Mouse (Mus musculus) midbrain, postnatal 0 days (tissue): ENCODE measurements around the gene Kcnip1. TPM values are rescaled to one million over a fixed set of nuclear protein-coding genes. Genes with fewer than 3 reads are reported as not detected.
A peak's percentile ranks its signal among the peaks of the same experiment; 100 is the strongest.

Source experiments
- ATAC-seq: fragments of 200-750 bp; cut with Nextera tagmentation; 2 replicates; pipeline ENCODE4 v1.8.0; 2017; ENCODE audit warnings: moderate number of reproducible peaks, mild to moderate bottlenecking, moderate TSS enrichment, moderate library complexity; ENCODE audit not compliant: low FRiP score
- DNase-seq: peaks from one replicate; pipeline ENCODE4 v3.0.0-alpha.2; 2015; ENCODE audit warnings: low spot score
- H3K27ac ChIP-seq: fragments of 300-500 bp; sonication (generic); 2 replicates; pipeline ENCODE4 v1.5.1; 2014; ENCODE audit warnings: low read depth, mild to moderate bottlenecking, low read length, mixed read lengths
- H3K27me3 ChIP-seq: fragments of 300-500 bp; sonication (generic); 2 replicates; pipeline ENCODE4 v1.6.1; 2014; ENCODE audit warnings: low read length, control low read depth, mixed read lengths; ENCODE audit not compliant: insufficient read depth
- H3K36me3 ChIP-seq: fragments of 300-500 bp; sonication (generic); 2 replicates; pipeline ENCODE4 v1.6.1; 2014; ENCODE audit warnings: low read length, control low read depth, mixed read lengths; ENCODE audit not compliant: insufficient read depth
- H3K4me1 ChIP-seq: fragments of 300-500 bp; sonication (generic); 2 replicates; pipeline ENCODE4 v1.6.1; 2014; ENCODE audit warnings: mild to moderate bottlenecking, control low read depth, antibody characterized with exemption, low read length, mixed read lengths; ENCODE audit not compliant: insufficient read depth
- H3K4me2 ChIP-seq: fragments of 300-500 bp; sonication (generic); 2 replicates; pipeline ENCODE4 v1.6.1; 2014; ENCODE audit warnings: low read depth, mild to moderate bottlenecking, low read length, mixed read lengths; ENCODE audit not compliant: poor library complexity, severe bottlenecking
- H3K4me3 ChIP-seq: fragments of 300-500 bp; sonication (generic); 2 replicates; pipeline ENCODE4 v1.5.1; 2014; ENCODE audit warnings: low read depth, mild to moderate bottlenecking, low read length, moderate library complexity
- H3K9ac ChIP-seq: fragments of 300-500 bp; sonication (generic); replicated peaks from 2 replicates; pipeline ENCODE4 v1.6.1; 2014; ENCODE audit warnings: mild to moderate bottlenecking, low read length, moderate library complexity, mixed read lengths; ENCODE audit not compliant: poor library complexity, severe bottlenecking
- H3K9me3 ChIP-seq: fragments of 300-500 bp; sonication (generic); 2 replicates; pipeline ENCODE4 v1.6.1; 2016; ENCODE audit warnings: low read length, control low read depth
- CTCF ChIP-seq: IDR thresholded peaks from 2 replicates; pipeline ENCODE4 v1.5.1; 2016; ENCODE audit warnings: antibody characterized with exemption, mild to moderate bottlenecking
- WGBS: fragments of 180-500 bp; shearing (Covaris S2); extraction: QIAGEN DNeasy Blood & Tissue Kit; methylation state at CpG from one replicate; pipeline ENCODE4 v1.1.7; 2014; 5-methylcytosine and 5-hydroxymethylcytosine counted together
- polyA plus RNA-seq: library from polyadenylated mRNA; unstranded; fragments of >200 nt; fragmentation: Nextera tagmentation; extraction: Ambion mirVana; gene quantifications from 2 replicates; pipeline ENCODE4 v1.2.1, GENCODE M21; 2015
- total RNA-seq: library from RNA; depleted of rRNA; stranded (reverse); fragments of >200 nt; gene quantifications from 2 replicates; pipeline ENCODE4 v1.2.3, GENCODE M21; 2014

The Kcnip1 gene
- total and polyA plus RNA-seq, 2 experiments from 2014 or later: 93.8 to 145 TPM

DNA sequence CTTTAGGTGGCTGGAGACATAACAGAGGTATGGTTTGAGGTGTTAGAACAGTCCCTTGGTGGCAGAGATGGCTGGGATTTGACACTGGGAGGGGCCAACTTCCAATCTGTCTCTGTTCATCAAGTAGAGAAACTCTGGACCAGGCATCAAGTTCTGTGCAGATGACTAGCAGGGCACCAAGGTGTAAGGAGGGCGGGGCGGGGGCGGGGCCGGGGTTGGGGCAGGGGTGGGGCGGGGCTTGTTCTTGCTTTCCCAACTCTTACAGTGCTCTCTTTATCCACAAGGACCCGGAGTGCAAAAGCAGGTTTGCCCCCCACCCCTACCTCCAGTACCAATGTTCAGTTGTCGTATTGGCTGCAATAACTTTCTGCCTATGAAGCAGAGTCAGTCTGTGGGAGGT, 30.8 kb downstream of the Kcnip1 start:
- Histone ChIP-seq H3K4me3 (no peak overlapping the region), H3K9ac (no peak overlapping the region), H3K9me3 (no peaks in the 10 kb centered on the region), H3K4me2 (no peak overlapping the region), H3K36me3 (no peaks in the 10 kb centered on the region), H3K4me1 (no peaks in the 10 kb centered on the region), H3K27me3 (no peaks in the 10 kb centered on the region), H3K27ac (no peak overlapping the region)
- DNase-seq: no peak
- no peak for TF ChIP-seq CTCF
- no peak for ATAC-seq
- WGBS: 69% methylated on average over 6 of the region's 7 CpGs

DNA sequence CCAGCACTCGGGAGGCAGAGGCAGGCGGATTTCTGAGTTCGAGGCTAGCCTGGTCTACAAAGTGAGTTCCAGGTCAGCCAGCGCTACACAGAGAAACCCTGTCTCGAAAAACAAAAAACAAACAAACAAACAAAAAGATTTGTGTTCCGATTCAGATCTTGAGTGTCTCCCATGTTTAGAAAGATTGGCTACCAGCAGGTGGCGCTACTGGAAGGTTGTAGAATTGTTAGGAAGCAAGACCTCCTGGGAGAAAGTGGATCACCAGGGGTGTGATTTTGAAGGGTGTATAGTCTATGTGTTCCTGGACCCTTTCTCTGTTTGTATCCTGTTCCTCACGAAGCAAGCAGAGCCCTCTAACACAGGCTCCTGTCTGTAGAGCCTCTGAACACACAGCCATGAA, 34.2 kb downstream of the Kcnip1 start:
- Histone ChIP-seq H3K9me3 (no peaks in the 10 kb centered on the region), H3K4me2 (no peak overlapping the region), H3K27me3 (no peaks in the 10 kb centered on the region), H3K4me1 (no peaks in the 10 kb centered on the region), H3K9ac (no peak overlapping the region), H3K27ac (no peak overlapping the region), H3K4me3 (no peak overlapping the region), H3K36me3 (no peaks in the 10 kb centered on the region)
- DNase-seq (no peak), ATAC-seq (no peak)
- TF ChIP-seq CTCF: peak; percentile 61
- 85% methylated on average over 8 of the region's 8 CpGs for WGBS

GRCm38 (mm10) chr11:33957595-33957994, 35.4 kb downstream of the Kcnip1 start:
- WGBS: 88% methylated on average over 6 of the region's 6 CpGs
- TF ChIP-seq CTCF: no peak
- no peak overlapping the region for H3K4me2 ChIP-seq
- H3K9me3 ChIP-seq: no peaks in the 10 kb centered on the region
- no peak overlapping the region for H3K4me3 ChIP-seq
- no peaks in the 10 kb centered on the region for H3K4me1 ChIP-seq
- ATAC-seq: no peak
- no peak overlapping the region for H3K9ac ChIP-seq
- no peaks in the 10 kb centered on the region for H3K36me3 ChIP-seq
- H3K27ac ChIP-seq: no peak overlapping the region
- no peaks in the 10 kb centered on the region for H3K27me3 ChIP-seq
- DNase-seq: no peak

DNA sequence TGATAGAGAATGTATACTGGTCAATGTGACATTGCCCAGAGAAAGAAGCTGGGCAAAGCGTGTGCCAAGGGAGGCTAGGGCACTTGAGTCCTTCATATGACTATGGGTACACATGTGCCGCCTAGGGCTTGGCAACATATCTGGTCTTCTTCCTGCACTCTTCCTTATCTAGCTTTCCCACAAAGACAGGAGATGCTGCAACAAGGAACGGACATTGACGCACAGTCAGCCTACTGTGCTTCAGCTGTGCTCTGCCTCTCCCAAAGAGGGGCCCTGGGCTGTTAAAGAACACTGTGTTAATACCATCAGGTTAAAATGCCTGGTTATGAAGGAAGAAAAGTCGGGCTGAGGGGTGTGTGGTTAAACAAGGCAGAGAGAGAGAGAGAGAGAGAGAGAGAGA, 36.3 kb downstream of the Kcnip1 start:
- Histone ChIP-seq H3K27me3 (no peaks in the 10 kb centered on the region), H3K4me3 (no peak overlapping the region), H3K36me3 (no peaks in the 10 kb centered on the region), H3K9me3 (no peaks in the 10 kb centered on the region), H3K4me2 (no peak overlapping the region), H3K9ac (no peak overlapping the region), H3K27ac (no peak overlapping the region), H3K4me1 (no peaks in the 10 kb centered on the region)
- TF ChIP-seq CTCF: no peak
- DNase-seq: no peak
- WGBS: 87% methylated on average over 5 of the region's 5 CpGs
- ATAC-seq: no peak

- H3K4me1 ChIP-seq: no peaks in the 10 kb centered on the region
- TF ChIP-seq CTCF: no peak
- H3K9ac ChIP-seq: no peak overlapping the region
- no peaks in the 10 kb centered on the region for H3K27me3 ChIP-seq
- DNase-seq (no peak), ATAC-seq (no peak)
- 73% methylated on average over 4 of the region's 4 CpGs for WGBS
- H3K9me3 ChIP-seq: no peaks in the 10 kb centered on the region
- no peaks in the 10 kb centered on the region for H3K36me3 ChIP-seq
- H3K27ac ChIP-seq: no peak overlapping the region
- no peak overlapping the region for H3K4me2 ChIP-seq
- H3K4me3 ChIP-seq: no peak overlapping the region
Measured at GRCm38 (mm10) chr11:33955982-33956381, 37.0 kb downstream of the Kcnip1 start.

DNA sequence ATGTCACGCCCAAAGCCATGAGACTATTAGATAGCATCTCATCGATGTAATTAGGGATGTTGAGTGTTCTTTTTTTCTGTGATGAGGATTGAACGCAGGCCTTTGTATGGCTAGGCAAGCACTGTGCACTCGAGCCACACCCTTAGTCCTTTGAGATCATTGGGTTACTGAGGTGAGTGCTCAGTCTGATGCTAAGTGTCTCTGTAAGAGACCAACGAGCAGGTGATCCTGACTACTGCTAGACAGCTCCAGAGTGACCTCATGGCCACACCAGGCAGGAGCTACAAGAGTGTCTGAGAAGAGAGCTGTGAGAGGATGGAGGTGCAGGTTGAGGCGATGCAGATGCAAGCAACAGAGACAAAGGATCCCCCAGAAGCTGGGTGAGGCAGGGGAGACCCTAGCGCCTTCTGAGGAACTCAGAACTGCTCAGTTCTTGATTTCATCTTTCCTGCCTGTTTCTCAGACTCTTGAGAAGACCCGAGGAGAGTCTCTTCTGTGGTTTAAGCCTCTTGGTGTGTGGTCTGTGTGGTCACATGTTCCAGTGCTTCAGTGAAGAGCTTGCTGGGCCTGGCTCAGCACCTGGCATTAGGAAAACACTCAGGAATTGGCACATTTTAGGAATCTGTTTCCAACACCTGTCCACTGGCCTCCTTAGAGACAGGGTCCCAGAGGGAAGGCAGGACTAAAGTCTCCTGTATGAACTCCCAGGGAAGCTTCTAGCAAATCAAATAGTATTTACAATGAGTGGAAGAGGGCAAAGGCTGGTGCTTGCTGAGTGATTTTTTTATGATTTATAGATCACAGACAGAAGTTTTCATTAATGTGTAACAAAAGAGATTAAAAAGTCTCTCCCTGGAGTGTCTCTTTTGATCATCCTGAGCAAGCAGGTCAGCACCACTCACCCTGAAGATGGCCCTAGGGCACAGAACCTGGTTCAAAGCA, 41.0 kb downstream of the Kcnip1 start:
- Histone ChIP-seq H3K9me3 (no peaks in the 10 kb centered on the region), H3K36me3 (no peaks in the 10 kb centered on the region), H3K27ac (no peak overlapping the region), H3K27me3 (no peaks in the 10 kb centered on the region), H3K4me1 (no peaks in the 10 kb centered on the region), H3K4me2 (no peak overlapping the region), H3K4me3 (no peak overlapping the region), H3K9ac (no peak overlapping the region)
- DNase-seq (no peak), ATAC-seq (no peak)
- 86% methylated on average over 8 of the region's 8 CpGs for WGBS
- no peak for TF ChIP-seq CTCF
